Mouse (Mus musculus): Measurements from ENCODE around the gene Ccdc124. TPM values are rescaled to one million over a fixed set of nuclear protein-coding genes. Genes with fewer than 3 reads are reported as not detected.

Ccdc124 gene
- polyA plus RNA-seq, 1 experiment, result 62.8 TPM

- Histone ChIP-seq H3K27ac (ENCODE audit: insufficient read depth, low read length) (peak within 1 kb of the TSS; percentile 86), H3K9ac (ENCODE audit: low read depth, poor library complexity, severe bottlenecking) (peak within 1 kb of the TSS; percentile 82), H3K4me3 (ENCODE audit: low read depth, low read length) (peak within 1 kb of the TSS; percentile 78), H3K36me3 (ENCODE audit: control insufficient read depth, insufficient read depth, low read length, poor library complexity, severe bottlenecking) (peaks cover 14% of the 10 kb centered on the region), H3K9me3 (replicated peaks; ENCODE audit: control insufficient read depth, insufficient read depth, low read length, poor library complexity, severe bottlenecking) (no peaks in the 10 kb centered on the region), H3K4me1 (ENCODE audit: control insufficient read depth, insufficient read depth, low read length) (no peaks in the 10 kb centered on the region), H3K27me3 (ENCODE audit: control insufficient read depth, insufficient read depth, low read length, poor library complexity, severe bottlenecking) (no peaks in the 10 kb centered on the region)
- TF ChIP-seq EP300 (IDR thresholded peaks at IDR 0.05; ENCODE audit: insufficient read depth, low read depth, low read length), result peak; percentile 73; the same call in 1 of the 2 replicates
- no peak for TF ChIP-seq CTCF (IDR thresholded peaks at IDR 0.05; ENCODE audit: low read depth, low read length)
- TF ChIP-seq POLR2A (IDR thresholded peaks at IDR 0.05; ENCODE audit: insufficient read depth, low read length), result peak; percentile 100
Observed at GRCm38 (mm10) chr8:70839408-70840351, 34.1 kb downstream of the Ccdc124 start, which contains the start of gene Arrdc2. TSS of gene Arrdc2 (minus strand) at chr8:70839720.

DNA sequence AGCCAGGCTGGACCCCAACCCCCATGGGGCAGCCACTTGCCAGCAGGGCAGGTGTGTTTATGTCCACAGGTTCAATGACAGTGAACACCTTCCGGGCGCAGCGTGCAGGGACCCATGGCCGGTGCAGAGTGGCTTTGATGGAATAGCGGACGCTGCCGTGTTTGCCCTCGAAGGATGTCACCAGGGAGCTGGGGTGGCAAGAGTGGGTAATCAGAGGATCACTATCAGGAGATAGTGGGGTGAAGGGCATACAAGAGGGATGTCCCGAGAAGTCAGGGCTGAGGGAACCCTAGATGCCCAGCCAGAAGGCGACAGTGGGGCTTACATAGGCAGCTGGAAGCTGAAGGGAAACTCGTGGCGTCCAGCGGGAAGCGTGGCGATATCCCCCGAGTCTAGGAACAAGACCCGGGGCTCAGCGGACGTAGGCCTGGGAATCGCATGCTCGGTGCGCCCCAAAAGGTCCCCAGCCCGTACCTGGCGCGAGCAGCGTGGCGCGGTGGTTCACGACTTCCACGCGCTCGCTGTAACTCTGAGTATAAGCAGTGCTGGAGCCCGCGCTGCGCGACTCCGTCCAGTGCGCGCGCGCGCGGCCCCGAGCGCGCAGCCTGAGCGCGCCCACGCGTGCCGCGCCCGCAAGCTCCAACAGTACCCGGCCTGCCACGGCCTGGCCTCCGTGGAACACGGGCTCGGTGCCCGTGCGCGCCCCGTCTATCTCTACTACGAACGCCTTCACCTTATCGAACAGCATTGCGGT, 34.9 kb downstream of the Ccdc124 start:
- H3K9ac ChIP-seq (ENCODE audit: low read depth, poor library complexity, severe bottlenecking), result peak overlapping the region; percentile 82
- H3K4me1 ChIP-seq (ENCODE audit: control insufficient read depth, insufficient read depth, low read length), result no peaks in the 10 kb centered on the region
- H3K36me3 ChIP-seq (ENCODE audit: control insufficient read depth, insufficient read depth, low read length, poor library complexity, severe bottlenecking), result peaks cover 14% of the 10 kb centered on the region
- no peak for TF ChIP-seq POLR2A (IDR thresholded peaks at IDR 0.05; ENCODE audit: insufficient read depth, low read length)
- no peaks in the 10 kb centered on the region for H3K27me3 ChIP-seq (ENCODE audit: control insufficient read depth, insufficient read depth, low read length, poor library complexity, severe bottlenecking)
- H3K27ac ChIP-seq (ENCODE audit: insufficient read depth, low read length), result peak overlapping the region; percentile 85
- no peaks in the 10 kb centered on the region for H3K9me3 ChIP-seq (replicated peaks; ENCODE audit: control insufficient read depth, insufficient read depth, low read length, poor library complexity, severe bottlenecking)
- H3K4me3 ChIP-seq (ENCODE audit: low read depth, low read length), result peak overlapping the region; percentile 78

- Histone ChIP-seq H3K9me3 (replicated peaks; ENCODE audit: control insufficient read depth, insufficient read depth, low read length, poor library complexity, severe bottlenecking) (no peaks in the 10 kb centered on the region), H3K36me3 (ENCODE audit: control insufficient read depth, insufficient read depth, low read length, poor library complexity, severe bottlenecking) (peaks cover 14% of the 10 kb centered on the region), H3K4me3 (ENCODE audit: low read depth, low read length) (no peak overlapping the region), H3K27me3 (ENCODE audit: control insufficient read depth, insufficient read depth, low read length, poor library complexity, severe bottlenecking) (no peaks in the 10 kb centered on the region), H3K9ac (ENCODE audit: low read depth, poor library complexity, severe bottlenecking) (no peak overlapping the region), H3K4me1 (ENCODE audit: control insufficient read depth, insufficient read depth, low read length) (no peaks in the 10 kb centered on the region), H3K27ac (ENCODE audit: insufficient read depth, low read length) (no peak overlapping the region)
- TF ChIP-seq CTCF (IDR thresholded peaks at IDR 0.05; ENCODE audit: low read depth, low read length), result no peak
- TF ChIP-seq POLR2A (IDR thresholded peaks at IDR 0.05; ENCODE audit: insufficient read depth, low read length), result no peak
- no peak for TF ChIP-seq EP300 (IDR thresholded peaks at IDR 0.05; ENCODE audit: insufficient read depth, low read depth, low read length)
Observed at GRCm38 (mm10) chr8:70836666-70837065, 37.1 kb downstream of the Ccdc124 start.

GRCm38 (mm10) chr8:70834071-70834470, 39.7 kb downstream of the Ccdc124 start:
- no peak overlapping the region for H3K27ac ChIP-seq (ENCODE audit: insufficient read depth, low read length)
- no peaks in the 10 kb centered on the region for H3K9me3 ChIP-seq (replicated peaks; ENCODE audit: control insufficient read depth, insufficient read depth, low read length, poor library complexity, severe bottlenecking)
- no peaks in the 10 kb centered on the region for H3K4me1 ChIP-seq (ENCODE audit: control insufficient read depth, insufficient read depth, low read length)

GRCm38 (mm10) chr8:70833520-70833919, 40.2 kb downstream of the Ccdc124 start:
- Histone ChIP-seq H3K9ac (ENCODE audit: low read depth, poor library complexity, severe bottlenecking) (no peak overlapping the region), H3K27me3 (ENCODE audit: control insufficient read depth, insufficient read depth, low read length, poor library complexity, severe bottlenecking) (no peaks in the 10 kb centered on the region), H3K4me3 (ENCODE audit: low read depth, low read length) (no peak overlapping the region; the same call in 1 of the 2 replicates), H3K27ac (ENCODE audit: insufficient read depth, low read length) (no peak overlapping the region), H3K36me3 (ENCODE audit: control insufficient read depth, insufficient read depth, low read length, poor library complexity, severe bottlenecking) (peaks cover 14% of the 10 kb centered on the region), H3K4me1 (ENCODE audit: control insufficient read depth, insufficient read depth, low read length) (no peaks in the 10 kb centered on the region), H3K9me3 (replicated peaks; ENCODE audit: control insufficient read depth, insufficient read depth, low read length, poor library complexity, severe bottlenecking) (no peaks in the 10 kb centered on the region)
- TF ChIP-seq POLR2A (IDR thresholded peaks at IDR 0.05; ENCODE audit: insufficient read depth, low read length) (no peak), EP300 (IDR thresholded peaks at IDR 0.05; ENCODE audit: insufficient read depth, low read depth, low read length) (no peak), CTCF (IDR thresholded peaks at IDR 0.05; ENCODE audit: low read depth, low read length) (no peak)

More at GRCm38 (mm10) chr8:70834071-70834470, 39.7 kb downstream of the Ccdc124 start:
- TF ChIP-seq EP300 (IDR thresholded peaks at IDR 0.05; ENCODE audit: insufficient read depth, low read depth, low read length), result no peak
- no peak for TF ChIP-seq CTCF (IDR thresholded peaks at IDR 0.05; ENCODE audit: low read depth, low read length)
- no peak for TF ChIP-seq POLR2A (IDR thresholded peaks at IDR 0.05; ENCODE audit: insufficient read depth, low read length)
- Histone ChIP-seq H3K36me3 (ENCODE audit: control insufficient read depth, insufficient read depth, low read length, poor library complexity, severe bottlenecking) (peaks cover 14% of the 10 kb centered on the region), H3K9ac (ENCODE audit: low read depth, poor library complexity, severe bottlenecking) (no peak overlapping the region), H3K27me3 (ENCODE audit: control insufficient read depth, insufficient read depth, low read length, poor library complexity, severe bottlenecking) (no peaks in the 10 kb centered on the region), H3K4me3 (ENCODE audit: low read depth, low read length) (no peak overlapping the region)
